Mouse (Mus musculus) right cerebral cortex, adult 18-20 months (tissue): ENCODE measurements at regions not wholly inside any gene's neighbourhood (a gene's known extent, or its start where the extent isn't known, plus 50 kb on each side); places are given as distances from the start of the nearest gene placed in this dataset.
"Not testable (repeated sequence)": the region's sequence is repeated elsewhere in the genome, so short reads cannot be mapped to it uniquely, and the experiment has no call there.

Experiments used
- DNase-seq: peaks from one replicate; pipeline ENCODE4 v3.0.0; 2022; ENCODE audit warnings: mixed read lengths

DNA sequence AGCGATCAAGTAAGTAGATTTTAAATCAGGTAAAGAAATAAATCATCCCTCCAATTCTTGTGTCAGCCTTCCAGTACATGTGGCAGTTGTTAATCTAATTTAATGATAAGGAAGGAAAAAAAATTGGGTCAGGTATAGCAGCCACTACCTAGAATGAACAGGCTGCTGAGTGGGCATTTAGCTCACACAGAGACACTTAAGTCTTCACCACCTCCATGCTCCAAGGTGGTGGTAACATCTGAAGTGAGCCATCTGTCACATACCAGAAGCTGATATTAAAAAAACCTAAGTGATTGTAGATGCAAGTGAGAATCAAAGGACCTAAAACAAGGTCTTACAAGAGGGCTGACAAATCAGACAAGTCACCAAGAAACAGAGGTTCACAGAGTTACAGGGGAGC, 549.6 kb upstream of the Chordc1 start:
- peak; percentile 36 for DNase-seq

DNA sequence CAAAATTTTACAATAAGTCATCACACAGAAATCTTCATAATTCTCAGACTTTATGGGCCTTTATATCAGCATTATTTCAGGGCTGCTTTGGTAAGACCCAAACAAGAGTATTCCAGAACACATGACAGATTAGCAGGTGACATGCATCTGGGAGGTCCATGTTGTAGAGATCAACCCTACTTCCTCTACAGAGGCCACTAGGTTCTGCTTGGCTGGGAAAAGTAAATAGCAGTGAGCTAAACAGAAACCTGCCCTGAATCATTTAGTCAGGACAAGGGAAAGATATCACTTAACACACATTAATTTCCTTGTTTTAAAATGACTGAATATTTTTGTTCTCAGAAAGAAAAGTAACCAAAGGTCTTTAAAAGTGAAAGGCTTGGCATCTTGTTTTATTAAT, 546.7 kb upstream of the Chordc1 start:
- no peak for DNase-seq

- no peak for DNase-seq
These were observed 546.2 kb upstream of the Chordc1 start for GRCm38 (mm10) chr9:17745684-17746083.

GRCm38 (mm10) chr9:17791835-17792234, 500.1 kb upstream of the Chordc1 start:
- not testable (repeated sequence) for DNase-seq

- DNase-seq, result no peak
These were observed 475.1 kb upstream of the Chordc1 start for GRCm38 (mm10) chr9:17816730-17817403.

GRCm38 (mm10) chr9:17817404-17817736, 474.6 kb upstream of the Chordc1 start:
- no peak for DNase-seq

DNA sequence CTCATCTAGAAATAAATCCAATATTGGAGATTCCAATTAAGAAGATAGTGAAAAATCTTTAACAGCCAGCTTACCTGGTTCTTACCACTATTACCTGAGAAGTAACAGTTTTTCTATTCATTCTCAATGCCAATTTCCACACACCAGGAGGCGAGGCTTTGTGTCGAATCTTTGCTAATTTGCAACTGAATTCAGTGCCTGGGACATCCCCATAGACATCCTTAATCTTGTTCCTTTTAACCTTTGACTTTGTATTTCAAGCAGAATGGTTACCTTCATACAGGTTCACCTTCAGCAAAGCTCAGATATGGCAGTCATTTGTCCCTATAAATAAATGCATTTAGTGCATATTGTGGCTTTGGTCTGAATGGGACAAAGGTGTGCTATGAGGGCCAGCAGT, 426.4 kb upstream of the Chordc1 start:
- no peak for DNase-seq

- no peak for DNase-seq
These were observed 417.1 kb upstream of the Chordc1 start for GRCm38 (mm10) chr9:17874795-17875194.
